Mouse (Mus musculus): ENCODE data around the gene Lysmd1. TPM values are rescaled to one million over a fixed set of nuclear protein-coding genes. Genes with fewer than 3 reads are reported as not detected.
A peak's percentile ranks its signal among the peaks of the same experiment; 100 is the strongest.
"Not testable (repeated sequence)": the region's sequence is repeated elsewhere in the genome, so short reads cannot be mapped to it uniquely, and the experiment has no call there.

Lysmd1 gene
- polyA plus RNA-seq (2016; fragmentation: Nextera tagmentation; extraction: Ambion mirVana), result 18.2 and 19.4 TPM in 2 replicates

DNA sequence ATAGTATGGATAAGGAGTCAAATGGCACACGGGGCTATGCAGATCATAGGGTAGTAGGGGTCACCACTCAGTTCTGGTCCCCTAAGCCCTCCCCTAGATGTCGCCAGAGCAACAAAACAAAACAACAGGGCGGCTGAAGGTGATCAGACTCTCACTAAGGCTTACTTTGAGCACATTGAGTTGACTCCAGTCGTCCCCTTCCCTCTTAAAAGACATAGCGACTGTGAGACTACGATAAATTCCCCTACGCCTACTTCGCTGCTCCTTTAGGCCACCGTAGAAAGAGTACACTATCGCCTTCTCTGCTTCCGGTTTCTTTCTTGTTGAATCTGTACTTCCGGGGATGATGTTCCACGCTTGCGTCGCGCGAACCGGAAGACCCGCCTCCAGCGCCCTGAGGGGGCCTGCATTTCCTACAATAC is at the start of gene Lysmd1, which contains the start of gene Scnm1:
Gene Lysmd1, plus strand, starts transcription at position 409 of the 422 bp plus-strand sequence.
Gene Scnm1, minus strand, starts transcription at position 332 of the 422 bp plus-strand sequence.
- WGBS, result 0% methylated on average over 20 of the region's 20 CpGs

GRCm38 (mm10) chr3:95088071-95088470 is 45.8 kb upstream of the Lysmd1 start:
- peaks cover 16% of the 10 kb centered on the region for H3K36me3 ChIP-seq
- H3K27me3 ChIP-seq, result no peaks in the 10 kb centered on the region
- 90% methylated on average over 1 of the region's 1 CpGs for WGBS
- no peaks in the 10 kb centered on the region for H3K9me3 ChIP-seq
- H3K4me2 ChIP-seq (replicated peaks), result no peak overlapping the region
- ATAC-seq (ENCODE audit: insufficient number of reproducible peaks, insufficient read depth, low FRiP score, low TSS enrichment), result no peak
- no peak overlapping the region for H3K4me3 ChIP-seq
- no peak overlapping the region for H3K9ac ChIP-seq
- H3K27ac ChIP-seq, result no peak overlapping the region
- H3K4me1 ChIP-seq, result no peaks in the 10 kb centered on the region

More for the DNA sequence above, at the start of gene Lysmd1, which contains the start of gene Scnm1:
- Histone ChIP-seq H3K36me3 (peaks cover 30% of the 10 kb centered on the region), H3K4me1 (peaks cover 22% of the 10 kb centered on the region), H3K9me3 (no peaks in the 10 kb centered on the region), H3K4me3 (peak within 1 kb of the TSS; percentile 69), H3K9ac (peak within 1 kb of the TSS; percentile 84), H3K4me2 (replicated peaks) (peak within 1 kb of the TSS; percentile 78), H3K27ac (peak within 1 kb of the TSS; percentile 55), H3K27me3 (no peaks in the 10 kb centered on the region)
- peak; percentile 84 for ATAC-seq (ENCODE audit: insufficient number of reproducible peaks, insufficient read depth, low FRiP score, low TSS enrichment)

DNA sequence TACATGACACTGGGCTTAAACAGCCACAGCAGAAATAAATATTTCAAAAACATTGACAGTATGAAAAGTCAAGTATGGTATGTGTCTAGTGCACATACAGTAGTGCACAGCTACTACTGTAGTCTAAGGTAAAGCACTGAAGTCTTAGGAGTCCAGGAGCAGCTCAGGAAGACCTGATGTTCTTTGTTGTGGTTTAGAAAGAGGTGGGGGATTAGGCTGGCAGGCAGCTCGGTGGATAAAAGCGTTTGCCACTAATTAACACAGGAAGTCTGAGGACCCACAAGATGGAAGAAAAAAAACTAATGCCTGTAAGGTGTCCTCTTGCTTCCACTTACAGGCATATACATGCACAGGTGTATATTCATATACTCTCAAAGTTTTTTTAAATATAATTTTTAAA is 33.0 kb upstream of the Lysmd1 start:
- H3K27ac ChIP-seq, result no peak overlapping the region
- H3K4me1 ChIP-seq, result peaks cover 10% of the 10 kb centered on the region; the same call in 1 of the 2 replicates
- no peak overlapping the region for H3K4me2 ChIP-seq (replicated peaks)
- H3K4me3 ChIP-seq, result no peak overlapping the region
- no peak overlapping the region for H3K9ac ChIP-seq
- no peaks in the 10 kb centered on the region for H3K27me3 ChIP-seq
- 34% methylated on average over 2 of the region's 2 CpGs for whole genome bisulfite sequencing
- no peaks in the 10 kb centered on the region for H3K9me3 ChIP-seq
- H3K36me3 ChIP-seq, result peaks cover 8% of the 10 kb centered on the region
- no peak for ATAC-seq (ENCODE audit: insufficient number of reproducible peaks, insufficient read depth, low FRiP score, low TSS enrichment)

DNA sequence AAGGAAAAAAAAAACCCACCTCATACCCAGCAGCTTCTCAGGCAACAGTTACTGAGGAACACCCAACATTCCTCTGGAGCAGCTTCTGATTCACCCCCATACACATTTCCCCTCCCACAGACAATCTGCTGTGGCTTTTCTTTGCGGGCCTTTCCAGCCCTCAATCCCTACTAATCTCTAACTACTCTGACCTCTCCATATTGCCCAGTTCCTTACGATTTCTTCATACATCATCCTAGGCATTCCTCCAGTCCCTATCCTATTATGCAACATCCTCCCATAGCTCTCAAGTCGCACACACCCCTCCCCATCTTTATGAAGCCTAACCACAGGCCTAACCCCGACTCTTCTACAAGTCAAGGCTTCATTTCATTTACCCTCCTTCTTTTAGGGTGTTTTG is 28.8 kb upstream of the Lysmd1 start:
- Histone ChIP-seq H3K9me3 (no peaks in the 10 kb centered on the region), H3K4me2 (replicated peaks) (peak overlapping the region; percentile 76), H3K27ac (no peak overlapping the region), H3K27me3 (no peaks in the 10 kb centered on the region), H3K36me3 (no peaks in the 10 kb centered on the region), H3K9ac (peak overlapping the region; percentile 94), H3K4me1 (peaks cover 10% of the 10 kb centered on the region; the same call in 1 of the 2 replicates), H3K4me3 (peak overlapping the region; percentile 98)
- ATAC-seq (ENCODE audit: insufficient number of reproducible peaks, insufficient read depth, low FRiP score, low TSS enrichment), result no peak
- WGBS, result 69% methylated on average over 4 of the region's 4 CpGs

DNA sequence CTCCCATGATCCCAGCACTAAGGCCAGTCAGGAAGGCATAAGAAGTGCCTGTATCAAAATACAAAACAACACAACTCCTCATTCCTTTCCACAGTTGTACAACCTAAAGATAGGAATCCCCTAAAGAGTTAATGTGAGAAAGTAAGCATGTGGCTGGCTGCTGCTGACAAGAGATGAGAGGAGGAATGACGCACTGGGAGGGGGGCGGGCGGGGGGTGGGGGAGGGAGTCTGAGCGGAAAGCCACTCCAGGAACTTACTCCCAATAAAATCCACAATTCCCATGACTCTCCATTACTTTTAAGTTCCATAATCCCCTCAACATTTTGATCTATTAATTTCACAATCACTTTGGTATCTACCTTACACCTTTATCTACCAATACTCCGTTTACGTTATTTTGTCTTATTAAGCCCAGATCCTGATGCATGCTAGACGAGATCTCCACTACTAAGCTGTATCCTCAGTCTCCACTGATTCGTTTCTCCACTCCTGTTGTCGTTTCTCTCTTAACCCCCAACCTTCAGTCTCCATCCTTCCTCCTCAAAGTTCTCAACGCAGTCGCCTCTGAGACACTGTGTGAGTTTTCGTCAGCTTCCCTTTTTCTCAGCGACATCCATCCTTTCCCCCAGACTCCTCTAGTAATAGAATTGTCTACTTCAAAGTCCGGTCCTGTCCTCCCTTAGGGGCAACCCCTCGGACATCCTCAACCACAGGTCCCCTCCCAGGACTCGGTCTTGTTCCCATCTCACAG is 28.1 kb upstream of the Lysmd1 start:
- peaks cover 10% of the 10 kb centered on the region; the same call in 1 of the 2 replicates for H3K4me1 ChIP-seq

GRCm38 (mm10) chr3:95106338-95107117 is 27.4 kb upstream of the Lysmd1 start, which contains the start of gene Pip5k1a:
Pip5k1a (minus strand) TSS chr3:95106930.
- peak; percentile 84 for ATAC-seq (ENCODE audit: insufficient number of reproducible peaks, insufficient read depth, low FRiP score, low TSS enrichment)
- under 1% methylated on average over 51 of the region's 51 CpGs for WGBS

More for the DNA sequence above, 28.1 kb upstream of the Lysmd1 start:
- H3K36me3 ChIP-seq, result no peaks in the 10 kb centered on the region
- peak overlapping the region; percentile 98 for H3K4me3 ChIP-seq
- ATAC-seq (ENCODE audit: insufficient number of reproducible peaks, insufficient read depth, low FRiP score, low TSS enrichment), result no peak
- no peaks in the 10 kb centered on the region for H3K27me3 ChIP-seq
- peak overlapping the region; percentile 76 for H3K4me2 ChIP-seq (replicated peaks)
- H3K9me3 ChIP-seq, result no peaks in the 10 kb centered on the region
- 2% methylated on average over 16 of the region's 16 CpGs for WGBS
- peak overlapping the region; percentile 90 for H3K27ac ChIP-seq
- H3K9ac ChIP-seq, result peak overlapping the region; percentile 94

GRCm38 (mm10) chr3:95107308-95107707 is 26.6 kb upstream of the Lysmd1 start:
- H3K9me3 ChIP-seq; H3K27me3 ChIP-seq; ATAC-seq (ENCODE audit: insufficient number of reproducible peaks, insufficient read depth, low FRiP score, low TSS enrichment); H3K9ac ChIP-seq; H3K27ac ChIP-seq; H3K36me3 ChIP-seq: not testable (repeated sequence)
- peaks cover 14% of the 10 kb centered on the region for H3K4me1 ChIP-seq
- H3K4me2 ChIP-seq (replicated peaks), result peak overlapping the region; percentile 76
- peak overlapping the region; percentile 98 for H3K4me3 ChIP-seq

More at GRCm38 (mm10) chr3:95106338-95107117, 27.4 kb upstream of the Lysmd1 start, which contains the start of gene Pip5k1a:
- H3K9me3 ChIP-seq, result no peaks in the 10 kb centered on the region
- H3K9ac ChIP-seq, result peak within 1 kb of the TSS; percentile 94
- peak within 1 kb of the TSS; percentile 76 for H3K4me2 ChIP-seq (replicated peaks)
- H3K36me3 ChIP-seq, result no peaks in the 10 kb centered on the region
- H3K4me3 ChIP-seq, result peak within 1 kb of the TSS; percentile 98
- H3K4me1 ChIP-seq, result peaks cover 10% of the 10 kb centered on the region; the same call in 1 of the 2 replicates
- H3K27me3 ChIP-seq, result no peaks in the 10 kb centered on the region
- peak within 1 kb of the TSS; percentile 90 for H3K27ac ChIP-seq

DNA sequence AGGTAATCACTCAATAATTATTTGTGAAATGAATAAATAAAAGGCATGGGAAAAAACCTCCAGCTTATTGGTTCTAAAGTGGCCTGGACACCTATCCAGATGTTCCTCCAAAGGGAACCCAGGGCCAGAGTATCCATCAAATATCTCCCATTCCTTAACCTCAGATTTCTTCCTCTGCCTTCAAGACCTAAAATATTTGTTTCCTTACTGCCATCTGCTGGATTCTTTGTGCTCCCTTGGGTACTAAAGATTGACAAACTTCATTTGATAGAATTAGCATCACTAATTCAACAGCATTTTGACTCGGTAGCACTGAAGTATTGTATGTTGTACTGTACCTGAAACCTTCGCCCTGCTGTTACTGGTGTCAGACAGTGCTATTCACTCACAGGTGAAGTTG is 26.0 kb upstream of the Lysmd1 start:
- Histone ChIP-seq H3K9me3 (no peaks in the 10 kb centered on the region), H3K27me3 (no peaks in the 10 kb centered on the region), H3K4me3 (no peak overlapping the region), H3K4me2 (replicated peaks) (no peak overlapping the region), H3K9ac (no peak overlapping the region), H3K4me1 (peaks cover 19% of the 10 kb centered on the region), H3K36me3 (no peaks in the 10 kb centered on the region), H3K27ac (no peak overlapping the region)
- no peak for ATAC-seq (ENCODE audit: insufficient number of reproducible peaks, insufficient read depth, low FRiP score, low TSS enrichment)
- 71% methylated on average over 2 of the region's 2 CpGs for WGBS

DNA sequence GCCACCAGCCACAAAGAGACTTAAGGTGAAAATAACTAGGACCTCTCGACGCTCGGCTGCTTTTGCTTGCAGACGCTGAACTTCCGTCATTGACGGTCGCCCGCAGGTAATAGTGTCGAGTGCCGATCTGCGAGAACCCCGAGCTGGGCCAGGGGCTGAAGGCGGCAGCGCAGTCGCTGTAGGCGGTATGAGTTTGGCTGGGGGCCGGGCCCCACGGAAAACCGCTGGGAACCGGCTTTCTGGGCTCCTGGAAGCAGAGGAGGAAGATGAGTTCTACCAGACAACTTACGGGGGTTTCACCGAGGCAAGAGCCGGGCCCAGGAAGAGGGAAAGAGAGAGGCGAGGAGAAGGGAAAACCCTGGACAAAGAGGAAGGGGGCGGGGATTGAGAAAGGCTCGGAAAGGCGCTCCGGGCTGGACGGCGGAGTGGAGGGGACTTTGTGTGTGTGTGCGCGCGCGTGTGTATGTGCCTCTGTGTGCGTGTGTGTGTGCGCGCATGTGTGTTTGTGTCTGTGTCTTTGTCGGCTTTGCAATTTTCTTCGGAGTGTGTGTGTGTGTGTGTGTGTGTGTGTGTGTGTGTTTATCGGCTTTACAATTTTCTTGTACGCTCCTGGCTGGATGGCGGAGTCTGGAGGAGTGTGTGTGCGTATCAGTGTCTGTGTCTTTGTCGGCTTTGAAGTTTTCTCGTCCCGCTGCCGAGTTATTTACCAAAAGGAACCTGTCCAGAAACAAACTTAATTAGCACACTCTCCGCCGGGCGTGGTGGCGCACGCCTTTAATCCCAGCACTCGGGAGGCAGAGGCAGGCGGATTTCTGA is 22.8 kb upstream of the Lysmd1 start, which contains the start of gene Vps72:
Gene Vps72, plus strand, starts transcription at position 112 of the 816 bp plus-strand sequence.
- Histone ChIP-seq H3K9ac (peak within 1 kb of the TSS; percentile 78), H3K4me1 (peaks cover 9% of the 10 kb centered on the region), H3K9me3 (no peaks in the 10 kb centered on the region), H3K36me3 (peaks cover 12% of the 10 kb centered on the region), H3K4me2 (replicated peaks) (peak within 1 kb of the TSS; percentile 44), H3K4me3 (peak within 1 kb of the TSS; percentile 76), H3K27ac (peak within 1 kb of the TSS; percentile 98), H3K27me3 (no peaks in the 10 kb centered on the region)
- under 1% methylated on average over 54 of the region's 54 CpGs for WGBS
- peak; percentile 57 for ATAC-seq (ENCODE audit: insufficient number of reproducible peaks, insufficient read depth, low FRiP score, low TSS enrichment)

DNA sequence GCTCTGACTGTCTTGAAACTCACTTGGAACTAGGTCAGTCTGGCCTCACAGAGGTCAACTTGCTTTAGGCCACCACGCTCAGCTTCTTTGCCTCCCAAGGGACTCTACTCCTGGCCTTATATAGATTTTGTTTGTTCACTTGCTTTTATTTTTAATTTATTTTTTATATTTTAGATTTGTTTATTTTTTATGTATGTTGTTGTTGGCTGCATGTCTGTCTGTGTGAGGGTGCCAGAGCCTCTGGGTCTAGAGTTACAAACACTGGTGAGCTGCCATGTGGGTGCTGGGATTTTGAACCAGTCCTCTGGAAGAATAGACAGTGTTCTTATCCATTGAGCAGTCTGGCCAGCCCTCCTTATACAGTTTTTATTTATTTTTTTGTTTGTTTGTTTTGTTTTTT is 21.1 kb upstream of the Lysmd1 start:
- no peak for ATAC-seq (ENCODE audit: insufficient number of reproducible peaks, insufficient read depth, low FRiP score, low TSS enrichment)

GRCm38 (mm10) chr3:95117751-95118150 is 16.1 kb upstream of the Lysmd1 start:
- 93% methylated on average over 2 of the region's 2 CpGs for WGBS
- no peak for ATAC-seq (ENCODE audit: insufficient number of reproducible peaks, insufficient read depth, low FRiP score, low TSS enrichment)
- peaks cover under 1% of the 10 kb centered on the region; the same call in 1 of the 2 replicates for H3K4me1 ChIP-seq

More for the DNA sequence above, 21.1 kb upstream of the Lysmd1 start:
- WGBS, result 83% methylated on average over 1 of the region's 1 CpGs
- Histone ChIP-seq H3K4me1 (peaks cover 9% of the 10 kb centered on the region), H3K9me3 (no peaks in the 10 kb centered on the region), H3K4me2 (replicated peaks) (peak overlapping the region; percentile 44), H3K27ac (no peak overlapping the region), H3K9ac (no peak overlapping the region), H3K4me3 (0 out of 2 replicates have a peak overlapping the region, but pooled peaks have one; percentile 76), H3K36me3 (peaks cover 20% of the 10 kb centered on the region), H3K27me3 (no peaks in the 10 kb centered on the region)

More at GRCm38 (mm10) chr3:95117751-95118150, 16.1 kb upstream of the Lysmd1 start:
- no peak overlapping the region for H3K9ac ChIP-seq
- H3K9me3 ChIP-seq, result no peaks in the 10 kb centered on the region
- H3K27me3 ChIP-seq, result no peaks in the 10 kb centered on the region
- no peak overlapping the region for H3K27ac ChIP-seq
- H3K4me2 ChIP-seq (replicated peaks), result no peak overlapping the region
- H3K36me3 ChIP-seq, result peaks cover 66% of the 10 kb centered on the region
- H3K4me3 ChIP-seq, result no peak overlapping the region

Measured in embryonic facial prominence, embryonic 12.5 days (tissue).